Mouse (Mus musculus): Measurements from ENCODE around the gene Ddx28.

DNA sequence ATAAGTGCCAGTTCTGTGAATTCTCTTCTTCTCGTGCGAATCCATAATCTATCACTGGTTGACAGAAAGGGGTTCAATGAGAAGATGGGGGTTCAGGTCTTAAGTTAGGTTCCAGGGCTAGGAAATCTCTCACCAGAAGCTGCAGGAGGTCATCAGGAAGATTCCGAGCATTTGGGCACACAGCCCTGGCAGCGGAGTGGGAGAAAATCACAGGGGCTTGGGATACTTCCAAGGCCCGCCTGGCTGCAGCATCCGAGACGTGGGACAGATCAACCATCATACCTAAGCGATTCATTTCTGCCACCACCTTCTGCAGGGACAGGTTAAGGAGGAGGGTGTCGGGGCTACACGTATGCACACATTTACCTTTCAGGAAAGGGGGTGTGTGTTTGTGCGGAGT is 23.1 kb downstream of the Ddx28 start:
- no peak for TF ChIP-seq GATA1 (IDR thresholded peaks at IDR 0.05; ENCODE audit: borderline replicate concordance, low read length)
- no peak for TF ChIP-seq CTCF (IDR thresholded peaks at IDR 0.05; ENCODE audit: low read depth, low read length)
- no peak for TF ChIP-seq POLR2AphosphoS5 (IDR thresholded peaks at IDR 0.05; ENCODE audit: insufficient replicate concordance, low read depth, low read length)

Data from G1E (cell line).